Mouse (Mus musculus) forebrain, embryonic 16.5 days (tissue): ENCODE measurements around the gene Slc25a44. TPM values are rescaled to one million over a fixed set of nuclear protein-coding genes. Genes with fewer than 3 reads are reported as not detected.
"Not testable (repeated sequence)": the region's sequence is repeated elsewhere in the genome, so short reads cannot be mapped to it uniquely, and the experiment has no call there.

Experiments used
- ATAC-seq: fragments of 200-750 bp; cut with Nextera tagmentation; 2 replicates; pipeline ENCODE4 v1.8.0; 2017; ENCODE audit warnings: mild to moderate bottlenecking, moderate library complexity
- H3K27ac ChIP-seq: fragments of 300-500 bp; sonication (generic); 2 replicates; pipeline ENCODE4 v1.5.1; 2014; ENCODE audit warnings: low read length, control low read depth
- H3K27me3 ChIP-seq: fragments of 300-500 bp; sonication (generic); replicated peaks from 2 replicates; pipeline ENCODE4 v1.6.1; 2014; ENCODE audit warnings: low read length; ENCODE audit not compliant: control insufficient read depth, insufficient read depth
- H3K36me3 ChIP-seq: fragments of 300-500 bp; sonication (generic); 2 replicates; pipeline ENCODE4 v1.6.1; 2014; ENCODE audit not compliant: control insufficient read depth, insufficient read depth
- H3K4me1 ChIP-seq: fragments of 300-500 bp; sonication (generic); replicated peaks from 2 replicates; pipeline ENCODE4 v1.6.1; 2014; ENCODE audit warnings: low read length; ENCODE audit not compliant: control insufficient read depth, insufficient read depth
- H3K4me2 ChIP-seq: fragments of 300-500 bp; sonication (generic); 2 replicates; pipeline ENCODE4 v1.6.1; 2014; ENCODE audit warnings: mild to moderate bottlenecking, low read length, control low read depth
- H3K4me3 ChIP-seq: fragments of 300-500 bp; sonication (generic); replicated peaks from 2 replicates; pipeline ENCODE4 v1.5.1; 2014; ENCODE audit warnings: mild to moderate bottlenecking, low read length, control low read depth
- H3K9ac ChIP-seq: fragments of 300-500 bp; sonication (generic); replicated peaks from 2 replicates; pipeline ENCODE4 v1.6.1; 2014; ENCODE audit warnings: low read depth, low read length, control low read depth
- H3K9me3 ChIP-seq: fragments of 300-500 bp; sonication (generic); 2 replicates; pipeline ENCODE4 v1.6.1; 2016; ENCODE audit warnings: low read length; ENCODE audit not compliant: control insufficient read depth
- WGBS: fragments of 180-500 bp; shearing (Covaris S2); extraction: QIAGEN DNeasy Blood & Tissue Kit; methylation state at CpG from one replicate; pipeline ENCODE4 v1.1.7; 2014; 5-methylcytosine and 5-hydroxymethylcytosine counted together
- polyA plus RNA-seq: library from polyadenylated mRNA; unstranded; fragments of >200 nt; fragmentation: Nextera tagmentation; extraction: Ambion mirVana; gene quantifications from 2 replicates; pipeline ENCODE4 v1.2.1, GENCODE M21; 2015

Slc25a44 gene
- polyA plus RNA-seq, 1 experiment from 2014 or later, result 37.1 TPM

GRCm38 (mm10) chr3:88442488-88442887, 17.5 kb upstream of the Slc25a44 start:
- H3K9ac ChIP-seq, result no peak overlapping the region
- H3K27ac ChIP-seq, result no peak overlapping the region
- peaks cover 2% of the 10 kb centered on the region; the same call in 1 of the 2 replicates for H3K36me3 ChIP-seq
- ATAC-seq, result no peak
- 84% methylated on average over 12 of the region's 12 CpGs for WGBS
- H3K4me3 ChIP-seq, result no peak overlapping the region
- 0 out of 2 replicates have a peak, but pooled peaks cover 2% of the 10 kb centered on the region for H3K27me3 ChIP-seq
- H3K4me1 ChIP-seq, result peaks cover 5% of the 10 kb centered on the region; the same call in 1 of the 2 replicates
- H3K9me3 ChIP-seq, result no peaks in the 10 kb centered on the region
- no peak overlapping the region for H3K4me2 ChIP-seq

DNA sequence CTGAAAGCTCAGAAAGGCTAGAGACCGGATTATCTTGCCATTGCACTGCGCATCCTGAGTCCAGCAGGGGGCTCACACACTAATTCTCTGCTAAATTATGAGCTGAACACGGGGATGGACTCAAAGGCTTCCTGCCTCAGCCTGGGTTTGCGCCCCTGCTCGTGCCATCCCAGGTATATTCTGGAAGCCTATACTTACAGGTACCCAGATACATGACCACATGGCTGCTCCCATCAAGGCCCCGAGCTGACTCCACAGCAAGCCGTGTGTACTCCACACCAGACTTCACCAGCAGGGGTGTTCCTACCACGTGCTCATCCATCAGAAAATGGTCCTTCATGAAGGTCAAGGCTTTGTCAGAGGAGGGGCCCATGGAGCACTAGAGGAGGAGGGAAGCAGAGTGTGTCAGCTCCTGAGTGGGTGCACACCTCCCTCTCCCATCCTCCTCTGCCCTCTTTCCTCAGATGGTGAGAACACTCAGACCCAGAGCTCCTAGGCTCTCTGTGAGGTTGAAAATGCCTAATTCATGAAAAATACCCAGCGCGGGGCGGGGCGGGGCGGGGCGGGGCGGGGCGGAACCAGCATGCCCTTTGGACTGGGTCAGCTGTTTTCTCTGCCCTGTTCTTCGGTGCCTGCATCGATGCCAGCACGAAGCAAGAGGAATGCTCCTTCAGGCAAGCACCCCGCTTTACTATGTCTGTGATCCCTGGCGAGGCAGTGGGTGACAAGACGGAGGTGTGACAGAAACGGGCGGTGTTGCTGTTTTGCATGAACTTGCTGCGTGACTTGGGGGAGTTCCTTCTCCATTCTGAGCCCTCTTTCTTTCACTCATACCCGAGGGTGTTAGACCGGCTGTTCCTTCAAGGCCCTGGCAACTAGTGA, 15.8 kb upstream of the Slc25a44 start:
- H3K27ac ChIP-seq, result no peak overlapping the region
- peaks cover 9% of the 10 kb centered on the region for H3K4me1 ChIP-seq
- H3K36me3 ChIP-seq, result peaks cover 4% of the 10 kb centered on the region; the same call in 1 of the 2 replicates
- no peak overlapping the region for H3K4me3 ChIP-seq
- 21% methylated on average over 26 of the region's 27 CpGs for WGBS
- H3K9me3 ChIP-seq, result no peaks in the 10 kb centered on the region
- H3K4me2 ChIP-seq, result peak overlapping the region; percentile 21
- ATAC-seq, result 0 out of 2 replicates have a peak, but pooled peaks have one; percentile 19
- no peak overlapping the region for H3K9ac ChIP-seq
- H3K27me3 ChIP-seq, result 0 out of 2 replicates have a peak, but pooled peaks cover 2% of the 10 kb centered on the region

- Histone ChIP-seq H3K36me3 (peaks cover 4% of the 10 kb centered on the region; the same call in 1 of the 2 replicates), H3K9ac (no peak overlapping the region), H3K27me3 (0 out of 2 replicates have a peak, but pooled peaks cover 2% of the 10 kb centered on the region), H3K4me3 (no peak overlapping the region), H3K4me1 (peaks cover 9% of the 10 kb centered on the region), H3K27ac (no peak overlapping the region), H3K4me2 (no peak overlapping the region), H3K9me3 (no peaks in the 10 kb centered on the region)
- WGBS, result 53% methylated on average over 4 of the region's 4 CpGs
- no peak for ATAC-seq
Measured at GRCm38 (mm10) chr3:88439582-88439981, 14.6 kb upstream of the Slc25a44 start.

GRCm38 (mm10) chr3:88437454-88437853, 12.5 kb upstream of the Slc25a44 start:
- peaks cover 9% of the 10 kb centered on the region for H3K4me1 ChIP-seq
- H3K4me3 ChIP-seq, result no peak overlapping the region
- H3K9me3 ChIP-seq, result no peaks in the 10 kb centered on the region
- H3K36me3 ChIP-seq, result peaks cover 4% of the 10 kb centered on the region; the same call in 1 of the 2 replicates
- no peak overlapping the region for H3K27ac ChIP-seq
- H3K9ac ChIP-seq, result no peak overlapping the region
- 0 out of 2 replicates have a peak, but pooled peaks cover 2% of the 10 kb centered on the region for H3K27me3 ChIP-seq
- ATAC-seq, result no peak
- 84% methylated on average over 10 of the region's 10 CpGs for WGBS
- H3K4me2 ChIP-seq, result no peak overlapping the region

DNA sequence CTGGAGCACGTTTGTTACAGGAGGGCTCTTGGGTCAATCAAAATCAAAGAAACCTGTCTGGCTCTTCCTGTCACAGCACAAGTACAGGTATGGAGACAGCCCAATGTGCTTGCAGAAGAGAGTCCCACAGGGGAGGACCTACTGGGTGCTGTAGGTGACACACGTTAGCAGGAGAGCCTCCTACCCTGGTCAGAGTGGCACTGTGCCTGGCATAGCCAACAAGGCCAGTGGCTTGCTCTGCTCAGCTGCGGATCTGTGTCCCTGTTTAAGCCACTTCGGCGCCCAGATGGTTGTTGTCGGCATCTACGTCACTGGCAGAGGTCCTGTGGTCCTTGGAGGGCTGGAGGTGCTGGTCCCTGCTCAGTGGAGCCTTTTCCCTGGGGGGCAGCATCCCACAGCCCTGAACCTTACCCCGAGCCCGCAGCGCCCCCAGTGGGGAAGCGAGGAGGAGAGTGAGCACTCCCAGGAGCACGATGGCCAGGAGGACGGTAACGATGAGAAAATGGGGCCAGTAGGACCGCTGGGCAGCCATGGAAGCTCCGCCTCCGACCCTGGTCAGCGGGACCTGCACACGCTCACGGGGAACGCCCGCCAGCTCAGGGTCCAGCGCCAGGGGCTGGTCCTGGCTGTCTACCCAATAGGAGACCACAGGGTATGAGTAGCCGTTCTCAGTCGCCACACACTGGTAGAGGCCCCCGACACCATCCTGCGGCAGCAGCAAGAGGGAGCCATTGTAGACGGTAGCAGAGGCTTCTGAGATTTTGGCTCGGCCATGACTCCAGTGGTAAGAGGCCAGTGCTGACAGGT, 11.7 kb upstream of the Slc25a44 start:
- Histone ChIP-seq H3K9ac (peak overlapping the region; percentile 35; the same call in 1 of the 2 replicates), H3K4me3 (peak overlapping the region; percentile 26), H3K27me3 (no peaks in the 10 kb centered on the region), H3K4me1 (peaks cover 9% of the 10 kb centered on the region), H3K36me3 (peaks cover 4% of the 10 kb centered on the region; the same call in 1 of the 2 replicates), H3K27ac (no peak overlapping the region), H3K9me3 (no peaks in the 10 kb centered on the region), H3K4me2 (peak overlapping the region; percentile 44)
- peak; percentile 84 for ATAC-seq
- WGBS, result 9% methylated on average over 29 of the region's 29 CpGs

DNA sequence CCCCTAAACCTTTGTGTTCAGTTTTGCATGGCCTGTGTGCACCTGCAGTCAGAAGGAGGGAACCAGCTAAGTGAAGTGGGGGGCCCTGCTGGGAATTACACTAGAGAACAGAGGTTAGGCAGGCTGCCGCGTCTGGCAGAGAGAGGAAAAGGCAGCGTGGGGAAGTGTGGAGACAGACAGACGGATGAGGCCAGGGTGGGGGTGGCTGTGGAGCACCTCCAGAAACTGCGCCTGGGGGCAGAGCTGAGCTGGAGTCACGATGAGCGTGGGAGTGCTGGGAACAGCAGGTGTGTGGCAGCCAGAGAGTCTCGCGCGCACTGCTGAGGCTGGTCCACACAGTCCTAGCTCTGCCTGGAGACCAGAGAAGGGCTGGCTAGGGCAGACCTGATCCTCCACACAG, 10.6 kb upstream of the Slc25a44 start:
- peaks cover 4% of the 10 kb centered on the region for H3K4me1 ChIP-seq
- no peak for ATAC-seq
- peaks cover 4% of the 10 kb centered on the region; the same call in 1 of the 2 replicates for H3K36me3 ChIP-seq
- H3K9me3 ChIP-seq, result no peaks in the 10 kb centered on the region
- H3K27ac ChIP-seq, result no peak overlapping the region
- H3K4me2 ChIP-seq, result no peak overlapping the region
- H3K9ac ChIP-seq, result no peak overlapping the region
- H3K27me3 ChIP-seq, result no peaks in the 10 kb centered on the region
- H3K4me3 ChIP-seq, result no peak overlapping the region
- WGBS, result 65% methylated on average over 10 of the region's 10 CpGs

DNA sequence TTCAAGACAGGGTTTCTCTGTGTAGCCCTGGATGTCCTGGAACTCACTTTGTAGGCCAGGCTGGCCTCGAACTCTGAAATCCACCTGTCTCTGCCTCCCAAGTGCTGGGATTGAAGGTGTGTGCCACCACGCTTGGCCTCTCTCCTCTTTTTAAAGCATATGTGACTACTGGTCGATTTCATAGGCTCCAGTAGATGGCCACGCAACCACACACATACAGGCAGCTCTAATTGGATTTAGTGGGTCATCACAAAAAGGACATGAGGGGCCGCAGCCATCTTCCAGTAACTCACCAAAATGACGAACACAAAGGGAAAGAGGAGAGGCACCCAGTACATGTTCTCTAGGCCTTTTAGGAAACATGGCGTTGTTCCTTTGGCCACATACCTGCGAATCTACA, 3.7 kb upstream of the Slc25a44 start:
- not testable (repeated sequence) for ATAC-seq, H3K4me1 ChIP-seq, H3K27me3 ChIP-seq, H3K9ac ChIP-seq, H3K9me3 ChIP-seq, H3K4me3 ChIP-seq, H3K27ac ChIP-seq, H3K36me3 ChIP-seq, H3K4me2 ChIP-seq
- WGBS, result 70% methylated on average over 8 of the region's 8 CpGs

GRCm38 (mm10) chr3:88427342-88427905, 2.5 kb upstream of the Slc25a44 start:
- 87% methylated on average over 4 of the region's 4 CpGs for WGBS
- no peak for ATAC-seq

More at GRCm38 (mm10) chr3:88427342-88427905, 2.5 kb upstream of the Slc25a44 start:
- Histone ChIP-seq H3K9ac (no peak overlapping the region), H3K27me3 (no peaks in the 10 kb centered on the region), H3K36me3 (no peaks in the 10 kb centered on the region), H3K9me3 (no peaks in the 10 kb centered on the region), H3K27ac (no peak overlapping the region), H3K4me1 (peaks cover 19% of the 10 kb centered on the region), H3K4me3 (no peak overlapping the region), H3K4me2 (no peak overlapping the region)
